Mouse (Mus musculus): Measurements from ENCODE around the gene Papola.

Gene Papola

DNA sequence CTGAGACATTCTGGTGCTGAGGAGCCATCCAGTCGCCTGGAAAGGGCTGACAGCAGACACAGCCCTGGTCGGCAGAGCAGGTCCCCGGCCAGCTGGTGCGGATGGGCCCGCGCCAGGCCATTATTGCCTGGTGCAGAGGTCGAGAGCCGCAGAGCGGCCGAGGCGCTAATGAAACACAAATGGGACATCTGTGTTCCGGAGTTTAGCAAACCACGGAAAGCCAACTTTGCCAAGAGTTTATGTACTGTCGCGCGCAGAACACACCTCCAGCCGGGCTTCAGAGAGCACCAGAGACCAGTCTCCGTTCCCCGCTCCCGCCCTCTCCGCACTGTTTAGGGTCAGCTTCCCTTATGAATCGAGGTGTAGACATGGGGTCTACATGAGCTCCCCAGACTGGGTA, 78.1 kb downstream of the Papola start:
- no peak for DNase-seq (ENCODE audit: low spot score in 2 of 2)

DNA sequence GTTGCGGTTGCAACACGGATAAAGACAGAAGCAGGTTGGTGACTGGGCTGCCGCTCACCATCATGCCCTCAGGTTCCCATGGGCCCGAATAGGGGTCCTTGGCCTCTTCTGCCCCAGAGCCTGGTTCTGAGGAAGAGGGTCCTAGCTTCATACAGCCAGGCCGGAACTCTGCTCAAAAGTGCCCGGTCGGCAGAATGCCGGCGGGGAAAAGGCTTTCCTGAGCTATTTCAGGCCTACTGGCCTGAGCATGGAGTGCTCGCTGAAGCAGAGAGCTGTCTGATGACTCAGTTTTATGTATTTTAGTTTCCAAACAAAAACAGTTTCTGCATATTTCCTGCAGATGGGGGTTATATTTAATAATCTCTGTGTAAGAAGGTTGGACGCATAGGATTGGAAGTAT, 78.9 kb downstream of the Papola start:
- DNase-seq (ENCODE audit: low spot score in 2 of 2): no peak

DNA sequence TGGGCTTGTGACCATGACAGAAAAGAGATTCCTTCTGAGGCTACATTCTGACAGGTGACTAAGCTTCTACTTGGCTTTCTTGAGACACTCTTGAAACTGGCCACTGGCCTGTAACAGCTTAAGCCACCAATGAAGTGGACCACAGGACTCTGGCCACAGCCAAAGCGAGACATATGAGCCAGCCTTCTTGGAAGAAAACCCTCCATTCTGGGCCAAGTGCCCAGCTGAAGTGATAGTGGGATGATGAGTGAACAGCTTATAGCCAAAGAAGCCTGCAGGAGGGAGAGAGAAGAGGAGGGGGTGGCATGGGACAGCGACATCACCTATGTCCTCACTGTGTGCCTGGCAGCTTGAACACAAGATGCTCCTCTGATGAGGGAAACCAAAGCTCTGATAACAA, 83.2 kb downstream of the Papola start:
- no peak for DNase-seq (ENCODE audit: low spot score in 2 of 2)

DNA sequence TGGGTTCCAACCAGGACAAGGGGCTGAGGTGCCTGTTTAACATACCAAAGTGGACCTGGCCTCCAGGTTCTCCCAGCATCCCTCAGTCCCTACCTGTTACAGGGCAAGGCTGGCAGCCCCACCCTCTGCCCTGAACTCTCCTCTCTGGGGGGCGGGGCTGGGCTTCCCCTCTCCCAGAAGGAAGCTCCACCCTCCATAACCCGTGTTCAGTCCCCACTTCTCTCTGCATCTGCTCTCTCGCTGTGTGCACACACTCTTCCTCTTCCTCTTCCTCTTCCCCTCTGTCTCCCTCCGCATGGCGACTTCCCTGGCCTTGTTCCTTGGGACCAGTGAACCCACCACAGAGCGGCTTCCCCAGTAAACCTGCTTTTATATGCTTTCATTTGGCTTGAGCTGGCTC, 84.7 kb downstream of the Papola start:
- no peak for DNase-seq (ENCODE audit: low spot score in 2 of 2)

DNA sequence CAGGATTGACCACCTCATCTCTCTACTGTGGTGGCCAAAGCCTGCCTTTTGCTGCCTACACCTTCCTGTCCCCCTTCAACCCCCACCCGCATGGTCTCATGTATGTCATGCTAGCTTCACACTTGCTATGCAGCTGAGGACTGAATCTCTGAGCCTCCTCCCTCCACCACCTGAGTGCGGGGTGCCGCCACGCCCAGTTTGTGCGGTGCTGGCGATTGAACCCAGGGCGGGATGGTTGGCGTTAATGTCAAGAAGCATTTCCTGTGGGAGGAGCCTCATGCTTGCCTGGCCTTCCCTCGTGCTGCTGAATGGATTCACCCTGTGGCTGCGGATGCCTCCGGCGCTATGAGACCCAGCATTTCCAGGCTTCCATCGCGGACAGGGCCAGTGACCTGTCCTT, 85.2 kb downstream of the Papola start:
- no peak for DNase-seq (ENCODE audit: low spot score in 2 of 2)

DNA sequence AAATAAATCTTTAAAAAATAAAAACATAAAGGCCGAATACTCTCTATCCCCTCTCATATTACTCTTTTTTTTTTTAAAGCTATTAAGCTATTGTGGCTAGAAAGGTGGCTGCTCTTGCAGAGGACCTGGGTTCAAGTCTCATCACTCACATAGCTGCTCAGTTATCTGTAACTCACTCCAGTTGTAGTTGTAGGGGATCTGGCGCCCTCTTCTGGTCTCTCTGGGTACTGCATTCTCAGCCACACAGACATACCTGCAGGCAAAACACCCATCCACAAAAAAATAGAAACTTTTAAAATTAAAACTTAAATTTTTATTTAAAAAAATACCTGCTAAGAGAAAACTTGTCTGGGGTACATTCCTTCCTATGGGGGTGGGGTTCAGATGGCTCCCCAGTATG, 88.8 kb downstream of the Papola start:
- DNase-seq (ENCODE audit: low spot score in 2 of 2): peak; percentile 43 to 67

DNA sequence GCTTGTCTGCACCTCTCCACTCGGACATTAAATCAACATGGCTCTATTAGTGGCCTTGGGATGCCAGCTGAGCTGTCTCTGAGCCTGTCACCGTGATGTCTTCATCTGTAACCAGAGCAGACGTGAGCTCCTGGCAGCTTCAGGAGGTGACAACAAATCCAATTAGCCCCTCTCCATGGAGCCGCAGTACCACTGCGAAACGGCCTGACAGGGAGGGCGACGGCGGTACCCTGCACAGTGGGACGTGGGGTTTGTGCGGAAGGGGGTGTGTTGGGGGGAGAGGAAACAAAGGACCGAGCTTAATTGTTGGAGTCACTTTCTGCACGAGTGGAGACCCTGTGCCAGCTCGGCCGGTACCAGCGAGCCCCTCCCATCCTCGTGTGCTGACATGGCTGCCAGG, 90.6 kb downstream of the Papola start:
- DNase-seq (ENCODE audit: low spot score in 2 of 2): no peak

DNA sequence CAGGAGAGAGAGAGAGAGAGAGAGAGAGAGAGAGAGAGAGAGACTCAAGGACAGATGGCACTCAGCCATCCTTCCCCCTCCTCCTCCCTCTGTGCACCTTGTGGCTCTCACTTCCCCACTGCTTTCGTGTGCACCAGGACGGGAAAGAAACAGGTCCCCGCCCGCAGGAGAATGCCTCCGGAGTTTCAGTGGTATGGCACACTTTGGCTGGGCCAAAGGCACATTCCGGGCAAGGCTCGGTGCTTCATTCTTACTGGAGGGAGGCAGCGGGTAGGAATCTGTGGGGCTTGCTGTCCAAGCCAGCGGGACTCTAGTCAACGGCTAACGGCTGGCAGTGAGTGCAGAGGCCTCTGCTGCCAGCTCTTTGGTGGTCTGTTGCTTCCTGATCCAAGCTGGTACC, 92.0 kb downstream of the Papola start:
- DNase-seq (ENCODE audit: low spot score in 2 of 2): no peak

DNA sequence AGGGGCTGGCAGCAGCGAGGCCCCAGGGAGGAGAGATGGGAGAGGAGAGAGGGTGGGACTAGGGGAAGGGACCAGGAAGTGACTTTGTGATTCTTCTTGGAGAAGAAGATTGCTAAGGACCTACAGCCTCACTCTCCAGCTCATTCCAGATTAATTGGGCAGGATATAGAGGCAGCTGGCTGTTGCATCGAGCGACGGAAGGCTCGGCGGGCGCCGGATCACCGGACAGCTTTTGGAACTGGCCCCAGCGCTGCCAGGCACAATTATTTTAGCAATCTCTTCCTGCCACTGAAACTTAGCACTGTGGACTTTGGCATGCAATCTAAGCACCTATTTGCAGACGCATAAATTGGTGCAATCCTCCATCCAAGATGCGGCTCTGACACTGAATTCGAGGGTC, 92.4 kb downstream of the Papola start:
- DNase-seq (ENCODE audit: low spot score in 2 of 2): no peak

DNA sequence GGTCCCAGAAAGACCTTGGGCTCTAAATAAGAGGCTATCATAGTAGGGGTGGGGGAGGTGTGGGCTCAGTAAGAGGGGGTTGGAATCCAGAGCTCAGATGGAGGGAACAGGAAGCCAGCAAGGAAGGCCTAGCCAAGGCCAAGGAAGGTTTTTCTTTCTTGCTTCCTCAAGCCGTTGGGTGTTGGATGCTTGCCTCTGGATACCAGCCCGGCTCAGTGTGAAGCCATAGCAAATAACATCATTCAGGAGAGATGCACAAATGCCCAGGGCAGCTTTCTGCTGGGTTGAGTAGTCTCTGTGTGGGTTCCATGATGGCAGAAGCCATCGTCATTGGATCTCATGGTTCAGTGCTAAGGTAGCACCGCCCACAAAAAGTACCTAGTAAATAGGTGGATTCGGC, 94.3 kb downstream of the Papola start:
- DNase-seq (ENCODE audit: low spot score in 2 of 2): no peak

DNA sequence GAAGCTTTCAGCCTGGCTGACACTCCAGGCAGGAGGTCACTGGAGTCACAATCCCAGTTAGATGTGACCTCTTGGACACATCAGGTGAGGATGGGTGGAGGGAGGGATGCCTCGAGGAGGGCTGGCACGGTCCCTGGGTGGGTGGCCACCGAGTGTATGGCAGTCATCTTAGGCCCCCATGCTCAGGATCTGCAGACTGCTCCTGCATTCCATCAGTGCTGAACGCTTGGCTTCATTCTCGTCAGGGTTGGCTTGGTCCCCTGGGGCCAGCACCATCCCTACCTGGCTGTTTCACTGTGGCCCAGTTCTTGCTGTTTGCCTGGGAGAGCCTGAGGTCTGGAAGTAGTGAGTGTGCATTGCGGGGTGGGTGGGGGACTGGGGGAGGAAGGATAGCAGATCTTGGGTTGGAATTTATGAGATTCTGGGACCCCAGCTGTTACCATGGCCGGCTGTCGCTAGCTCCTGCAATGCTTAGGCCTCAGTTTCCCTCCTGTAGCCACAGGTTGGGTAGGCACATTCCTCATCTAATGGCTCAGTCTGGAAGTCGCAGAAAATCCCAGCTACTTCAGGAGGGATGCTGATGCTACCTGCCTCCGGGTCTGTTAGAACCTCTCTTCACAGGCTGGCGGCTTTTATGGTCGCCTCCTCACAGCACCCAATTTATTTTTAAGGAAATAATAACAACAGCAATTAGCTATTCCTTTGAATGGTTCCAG, 99.5 kb downstream of the Papola start:
- no peak for DNase-seq (ENCODE audit: low spot score in 2 of 2)

DNA sequence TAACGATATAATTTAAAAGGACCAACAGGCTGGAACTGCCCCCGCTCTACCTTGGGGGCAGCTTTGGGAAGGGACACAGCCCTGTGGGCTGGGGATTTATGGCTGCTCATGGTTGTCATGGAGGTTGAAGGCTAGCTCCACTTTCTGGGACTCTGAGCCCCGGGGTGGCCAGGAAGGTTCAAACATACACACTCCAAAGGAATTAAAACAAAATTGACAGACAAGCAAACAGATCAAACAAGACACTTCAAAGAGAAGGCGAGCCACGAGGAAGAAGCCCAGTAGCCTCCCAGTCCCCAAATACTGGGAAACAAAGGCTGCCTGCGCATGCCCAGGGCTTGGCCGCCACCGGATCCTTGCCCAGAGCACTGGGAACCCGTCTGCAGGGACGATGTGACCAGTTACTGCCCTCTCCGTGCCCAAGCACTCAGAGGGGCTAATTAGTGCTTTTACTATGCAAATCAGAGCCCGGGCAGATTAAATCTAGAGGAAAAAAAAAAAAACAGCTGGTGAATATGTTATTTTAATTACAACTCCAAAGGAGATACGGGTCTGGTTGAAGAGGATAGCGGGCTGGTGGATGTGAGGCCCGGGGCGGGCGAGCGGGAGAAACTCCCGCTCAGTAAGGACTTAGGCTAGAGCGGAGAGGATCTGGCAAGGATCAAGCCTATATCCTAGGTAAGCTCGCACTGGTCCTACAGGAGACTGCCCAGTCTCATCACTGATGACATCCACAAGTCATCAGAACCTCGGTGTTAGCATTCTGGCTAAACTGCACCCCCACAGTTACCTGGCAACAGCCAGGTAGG, 100.2 kb downstream of the Papola start:
- no peak for DNase-seq (ENCODE audit: low spot score in 2 of 2)
